Mouse (Mus musculus): ENCODE data around the gene Eef2.
A peak's percentile ranks its signal among the peaks of the same experiment; 100 is the strongest.
"Not testable (repeated sequence)": the region's sequence is repeated elsewhere in the genome, so short reads cannot be mapped to it uniquely, and the experiment has no call there.

Gene Eef2

GRCm38 (mm10) chr10:81200141-81200540, 23.7 kb downstream of the Eef2 start:
- no peak for DNase-seq (ENCODE audit: low read depth, low spot score)

GRCm38 (mm10) chr10:81200605-81201287, 24.3 kb downstream of the Eef2 start:
- no peak for DNase-seq (ENCODE audit: low read depth, low spot score)

- DNase-seq (ENCODE audit: low read depth, low spot score): no peak
Observed at GRCm38 (mm10) chr10:81201807-81202758, 25.7 kb downstream of the Eef2 start, which contains the start of gene Nmrk2. TSS of gene Nmrk2 (minus strand) at chr10:81202051.

- no peak for DNase-seq (ENCODE audit: low read depth, low spot score)
Observed at GRCm38 (mm10) chr10:81202978-81203720, 26.7 kb downstream of the Eef2 start.

- no peak for DNase-seq (ENCODE audit: low read depth, low spot score)
Observed at GRCm38 (mm10) chr10:81204137-81204536, 27.7 kb downstream of the Eef2 start.

GRCm38 (mm10) chr10:81210154-81210553, 33.7 kb downstream of the Eef2 start:
- DNase-seq (ENCODE audit: low read depth, low spot score): no peak

- no peak for DNase-seq (ENCODE audit: low read depth, low spot score)
Observed at GRCm38 (mm10) chr10:81216260-81216659, 39.8 kb downstream of the Eef2 start.

- DNase-seq (ENCODE audit: low read depth, low spot score): no peak
Observed at GRCm38 (mm10) chr10:81216810-81217209, 40.4 kb downstream of the Eef2 start.

GRCm38 (mm10) chr10:81217267-81217666, 40.8 kb downstream of the Eef2 start:
- DNase-seq (ENCODE audit: low read depth, low spot score): not testable (repeated sequence)

GRCm38 (mm10) chr10:81217964-81218363, 41.5 kb downstream of the Eef2 start:
- DNase-seq (ENCODE audit: low read depth, low spot score): peak; percentile 64

GRCm38 (mm10) chr10:81221402-81222015, 45.1 kb downstream of the Eef2 start:
- DNase-seq (ENCODE audit: low read depth, low spot score): no peak

GRCm38 (mm10) chr10:81223731-81224130, 47.3 kb downstream of the Eef2 start:
- DNase-seq (ENCODE audit: low read depth, low spot score): not testable (repeated sequence)

GRCm38 (mm10) chr10:81229735-81230437, 53.5 kb downstream of the Eef2 start:
- peak; percentile 78 for DNase-seq (ENCODE audit: low read depth, low spot score)

GRCm38 (mm10) chr10:81230438-81231332, 54.3 kb downstream of the Eef2 start, which contains the start of gene Atcay:
TSS of gene Atcay (minus strand) at chr10:81230833.
- peak; percentile 96 for DNase-seq (ENCODE audit: low read depth, low spot score)

- no peak for DNase-seq (ENCODE audit: low read depth, low spot score)
Observed at GRCm38 (mm10) chr10:81231436-81231835, 55.0 kb downstream of the Eef2 start.
